Mouse (Mus musculus): ENCODE results near the gene Lrch1.

Gene Lrch1

GRCm38 (mm10) chr14:74893085-74893648, 54.5 kb downstream of the Lrch1 start:
- DNase-seq (ENCODE audit: low spot score), result no peak

GRCm38 (mm10) chr14:74889304-74889703, 58.4 kb downstream of the Lrch1 start:
- no peak for DNase-seq (ENCODE audit: low spot score)

GRCm38 (mm10) chr14:74888103-74888502, 59.6 kb downstream of the Lrch1 start:
- DNase-seq (ENCODE audit: low spot score), result no peak

- no peak for DNase-seq (ENCODE audit: low spot score)
Observed at GRCm38 (mm10) chr14:74886453-74886852, 61.2 kb downstream of the Lrch1 start.

- no peak for DNase-seq (ENCODE audit: low spot score)
Observed at GRCm38 (mm10) chr14:74884920-74885319, 62.8 kb downstream of the Lrch1 start.

GRCm38 (mm10) chr14:74884024-74884680, 63.5 kb downstream of the Lrch1 start:
- DNase-seq (ENCODE audit: low spot score), result no peak

- no peak for DNase-seq (ENCODE audit: low spot score)
Observed at GRCm38 (mm10) chr14:74883204-74883603, 64.5 kb downstream of the Lrch1 start.

GRCm38 (mm10) chr14:74882754-74883153, 64.9 kb downstream of the Lrch1 start:
- no peak for DNase-seq (ENCODE audit: low spot score)

GRCm38 (mm10) chr14:74880868-74881267, 66.8 kb downstream of the Lrch1 start:
- no peak for DNase-seq (ENCODE audit: low spot score)

- no peak for DNase-seq (ENCODE audit: low spot score)
Observed at GRCm38 (mm10) chr14:74879480-74879879, 68.2 kb downstream of the Lrch1 start.

- DNase-seq (ENCODE audit: low spot score), result no peak
Observed at GRCm38 (mm10) chr14:74877287-74877686, 70.4 kb downstream of the Lrch1 start.

- no peak for DNase-seq (ENCODE audit: low spot score)
Observed at GRCm38 (mm10) chr14:74871220-74871619, 76.5 kb downstream of the Lrch1 start.

GRCm38 (mm10) chr14:74868902-74869230, 78.8 kb downstream of the Lrch1 start:
- DNase-seq (ENCODE audit: low spot score), result no peak

GRCm38 (mm10) chr14:74868188-74868901, 79.3 kb downstream of the Lrch1 start:
- no peak for DNase-seq (ENCODE audit: low spot score)

GRCm38 (mm10) chr14:74867076-74868042, 80.3 kb downstream of the Lrch1 start:
- no peak for DNase-seq (ENCODE audit: low spot score)

GRCm38 (mm10) chr14:74865738-74866137, 81.9 kb downstream of the Lrch1 start:
- DNase-seq (ENCODE audit: low spot score), result no peak

- no peak for DNase-seq (ENCODE audit: low spot score)
Observed at GRCm38 (mm10) chr14:74864805-74865483, 82.7 kb downstream of the Lrch1 start.

GRCm38 (mm10) chr14:74861456-74861855, 86.2 kb downstream of the Lrch1 start:
- no peak for DNase-seq (ENCODE audit: low spot score)

- no peak for DNase-seq (ENCODE audit: low spot score)
Observed at GRCm38 (mm10) chr14:74859154-74859553, 88.5 kb downstream of the Lrch1 start.

- no peak for DNase-seq (ENCODE audit: low spot score)
Observed at GRCm38 (mm10) chr14:74855429-74855828, 92.2 kb downstream of the Lrch1 start.

GRCm38 (mm10) chr14:74853759-74854100, 93.9 kb downstream of the Lrch1 start:
- no peak for DNase-seq (ENCODE audit: low spot score)

Data from yolk sac, embryonic 10.5 days (tissue).